Mouse (Mus musculus) cerebellum, adult 2 months (tissue): ENCODE measurements at regions not wholly inside any gene's neighbourhood (a gene's known extent, or its start where the extent isn't known, plus 50 kb on each side); places are given as distances from the start of the nearest gene placed in this dataset.

Experiments used
- CTCF ChIP-seq: fragments of 200-500 bp; IDR thresholded peaks from 2 replicates; pipeline ENCODE4 v1.5.1; 2011; ENCODE audit warnings: low read depth, mild to moderate bottlenecking, control low read depth, low read length, moderate library complexity, borderline replicate concordance; ENCODE audit not compliant: insufficient read depth
- POLR2A ChIP-seq: fragments of 200-500 bp; IDR thresholded peaks from 2 replicates; pipeline ENCODE4 v1.6.1; 2011; ENCODE audit warnings: low read length, control low read depth, borderline replicate concordance; ENCODE audit not compliant: insufficient read depth

- TF ChIP-seq CTCF (no peak), POLR2A (no peak)
Observed at GRCm38 (mm10) chr13:69127522-69127921, 128.2 kb upstream of the Adcy2 start.
